Mouse (Mus musculus) limb, embryonic 10.5 days (tissue): ENCODE data around the gene Fnip2. TPM values are rescaled to one million over a fixed set of nuclear protein-coding genes. Genes with fewer than 3 reads are reported as not detected.
"Not testable (repeated sequence)": the region's sequence is repeated elsewhere in the genome, so short reads cannot be mapped to it uniquely, and the experiment has no call there.

ENCODE experiments used
- DNase-seq: peaks from one replicate; pipeline ENCODE4 v3.0.0-alpha.2; 2017; ENCODE audit warnings: low spot score
- H3K27ac ChIP-seq: fragments of 300-500 bp; sonication (generic); 2 replicates; pipeline ENCODE4 v1.5.1; 2016; ENCODE audit warnings: mild to moderate bottlenecking
- H3K27me3 ChIP-seq: fragments of 300-500 bp; sonication (generic); 2 replicates; pipeline ENCODE4 v1.6.1; 2016; ENCODE audit warnings: low read depth, mild to moderate bottlenecking; ENCODE audit not compliant: poor library complexity, severe bottlenecking
- H3K36me3 ChIP-seq: fragments of 300-500 bp; sonication (generic); 2 replicates; pipeline ENCODE4 v1.6.1; 2016; ENCODE audit warnings: mild to moderate bottlenecking, moderate library complexity
- H3K4me1 ChIP-seq: fragments of 300-500 bp; sonication (generic); 2 replicates; pipeline ENCODE4 v1.6.1; 2016
- H3K4me3 ChIP-seq: fragments of 300-500 bp; sonication (generic); 2 replicates; pipeline ENCODE4 v1.5.1; 2016; ENCODE audit warnings: mild to moderate bottlenecking, moderate library complexity
- H3K9me3 ChIP-seq: fragments of 300-500 bp; sonication (generic); replicated peaks from 2 replicates; pipeline ENCODE4 v1.6.1; 2016; ENCODE audit warnings: mild to moderate bottlenecking
- WGBS: fragments of 180-500 bp; shearing (Covaris S2); methylation state at CpG from one replicate; pipeline ENCODE4 v1.1.7; 2016; 5-methylcytosine and 5-hydroxymethylcytosine counted together
- polyA plus RNA-seq: library from polyadenylated mRNA; unstranded; fragments of >200 nt; fragmentation: Nextera tagmentation; extraction: Ambion mirVana; gene quantifications from 2 replicates; pipeline ENCODE4 v1.2.1, GENCODE M21; 2016

Gene Fnip2
- polyA plus RNA-seq, 1 experiment from 2014 or later: 5.2 TPM

- 47% methylated on average over 10 of the region's 10 CpGs for WGBS
- Histone ChIP-seq H3K36me3 (no peaks in the 10 kb centered on the region), H3K9me3 (no peaks in the 10 kb centered on the region), H3K4me3 (0 out of 2 replicates have a peak overlapping the region, but pooled peaks have one; percentile 4), H3K4me1 (peaks cover 14% of the 10 kb centered on the region), H3K27ac (no peak overlapping the region), H3K27me3 (no peaks in the 10 kb centered on the region)
- no peak for DNase-seq
Observed at GRCm38 (mm10) chr3:79575576-79576467, 8.2 kb upstream of the Fnip2 start.

GRCm38 (mm10) chr3:79574336-79574735, 6.7 kb upstream of the Fnip2 start:
- 85% methylated on average over 3 of the region's 3 CpGs for WGBS
- no peak overlapping the region for H3K4me3 ChIP-seq

GRCm38 (mm10) chr3:79573376-79573775, 5.8 kb upstream of the Fnip2 start:
- H3K4me3 ChIP-seq, H3K27me3 ChIP-seq, H3K9me3 ChIP-seq, H3K27ac ChIP-seq, DNase-seq, H3K36me3 ChIP-seq: not testable (repeated sequence)
- WGBS: 90% methylated on average over 5 of the region's 5 CpGs
- H3K4me1 ChIP-seq: peaks cover 14% of the 10 kb centered on the region

More at GRCm38 (mm10) chr3:79574336-79574735, 6.7 kb upstream of the Fnip2 start:
- Histone ChIP-seq H3K27me3 (no peaks in the 10 kb centered on the region), H3K9me3 (no peaks in the 10 kb centered on the region), H3K27ac (no peak overlapping the region), H3K4me1 (peaks cover 14% of the 10 kb centered on the region), H3K36me3 (no peaks in the 10 kb centered on the region)
- no peak for DNase-seq

GRCm38 (mm10) chr3:79572399-79572798, 4.8 kb upstream of the Fnip2 start:
- H3K27ac ChIP-seq: no peak overlapping the region
- H3K36me3 ChIP-seq: no peaks in the 10 kb centered on the region
- no peak overlapping the region for H3K4me3 ChIP-seq
- H3K9me3 ChIP-seq: no peaks in the 10 kb centered on the region
- peaks cover 14% of the 10 kb centered on the region for H3K4me1 ChIP-seq
- WGBS: 76% methylated on average over 3 of the region's 3 CpGs
- no peaks in the 10 kb centered on the region for H3K27me3 ChIP-seq
- no peak for DNase-seq

- WGBS: 88% methylated on average over 3 of the region's 3 CpGs
- Histone ChIP-seq H3K9me3 (no peaks in the 10 kb centered on the region), H3K36me3 (no peaks in the 10 kb centered on the region)
Observed at GRCm38 (mm10) chr3:79569351-79569681, 1.7 kb upstream of the Fnip2 start.

GRCm38 (mm10) chr3:79568629-79569350, 1.2 kb upstream of the Fnip2 start:
- Histone ChIP-seq H3K4me1 (peaks cover 10% of the 10 kb centered on the region), H3K27me3 (no peaks in the 10 kb centered on the region), H3K9me3 (no peaks in the 10 kb centered on the region), H3K36me3 (no peaks in the 10 kb centered on the region), H3K27ac (peak overlapping the region; percentile 90; the same call in 1 of the 2 replicates), H3K4me3 (peak overlapping the region; percentile 80; the same call in 1 of the 2 replicates)
- DNase-seq: no peak
- WGBS: 89% methylated on average over 16 of the region's 16 CpGs

More at GRCm38 (mm10) chr3:79569351-79569681, 1.7 kb upstream of the Fnip2 start:
- peaks cover 10% of the 10 kb centered on the region for H3K4me1 ChIP-seq
- H3K27me3 ChIP-seq: no peaks in the 10 kb centered on the region
- DNase-seq: no peak
- no peak overlapping the region for H3K27ac ChIP-seq
- no peak overlapping the region for H3K4me3 ChIP-seq

- peak overlapping the region; percentile 80 for H3K4me3 ChIP-seq
- peaks cover 10% of the 10 kb centered on the region for H3K4me1 ChIP-seq
- H3K36me3 ChIP-seq: no peaks in the 10 kb centered on the region
- H3K9me3 ChIP-seq: no peaks in the 10 kb centered on the region
- H3K27ac ChIP-seq: peak overlapping the region; percentile 90
- H3K27me3 ChIP-seq: no peaks in the 10 kb centered on the region
- peak; percentile 78 for DNase-seq
- WGBS: 3% methylated on average over 60 of the region's 60 CpGs
Observed at GRCm38 (mm10) chr3:79566716-79567691, 592 bp downstream of the Fnip2 start.

- no peak overlapping the region for H3K27ac ChIP-seq
- H3K4me3 ChIP-seq: no peak overlapping the region
- WGBS: 86% methylated on average over 10 of the region's 10 CpGs
- H3K27me3 ChIP-seq: no peaks in the 10 kb centered on the region
- H3K9me3 ChIP-seq: no peaks in the 10 kb centered on the region
- H3K36me3 ChIP-seq: no peaks in the 10 kb centered on the region
- no peak for DNase-seq
- H3K4me1 ChIP-seq: peaks cover 10% of the 10 kb centered on the region
Observed at GRCm38 (mm10) chr3:79564875-79565606, 2.6 kb downstream of the Fnip2 start.

- WGBS: 71% methylated on average over 2 of the region's 2 CpGs
- no peaks in the 10 kb centered on the region for H3K27me3 ChIP-seq
- H3K4me1 ChIP-seq: peaks cover 10% of the 10 kb centered on the region
- no peak overlapping the region for H3K4me3 ChIP-seq
- no peaks in the 10 kb centered on the region for H3K9me3 ChIP-seq
- 0 out of 2 replicates have a peak, but pooled peaks cover 2% of the 10 kb centered on the region for H3K36me3 ChIP-seq
- no peak for DNase-seq
- H3K27ac ChIP-seq: no peak overlapping the region
Observed at GRCm38 (mm10) chr3:79563511-79563910, 4.1 kb downstream of the Fnip2 start.

- Histone ChIP-seq H3K4me3 (no peak overlapping the region), H3K27ac (no peak overlapping the region)
- WGBS: 92% methylated on average over 10 of the region's 10 CpGs
Observed at GRCm38 (mm10) chr3:79561784-79562715, 5.5 kb downstream of the Fnip2 start.

GRCm38 (mm10) chr3:79560555-79560954, 7.0 kb downstream of the Fnip2 start:
- Histone ChIP-seq H3K27me3 (no peaks in the 10 kb centered on the region), H3K9me3 (no peaks in the 10 kb centered on the region), H3K27ac (no peak overlapping the region), H3K4me3 (no peak overlapping the region), H3K4me1 (no peaks in the 10 kb centered on the region), H3K36me3 (0 out of 2 replicates have a peak, but pooled peaks cover 2% of the 10 kb centered on the region)
- WGBS: 95% methylated on average over 6 of the region's 6 CpGs
- DNase-seq: no peak

More at GRCm38 (mm10) chr3:79561784-79562715, 5.5 kb downstream of the Fnip2 start:
- H3K36me3 ChIP-seq: 0 out of 2 replicates have a peak, but pooled peaks cover 2% of the 10 kb centered on the region
- no peaks in the 10 kb centered on the region for H3K27me3 ChIP-seq
- no peaks in the 10 kb centered on the region for H3K9me3 ChIP-seq
- H3K4me1 ChIP-seq: peaks cover 7% of the 10 kb centered on the region
- no peak for DNase-seq
